Mouse (Mus musculus): ENCODE measurements at regions not wholly inside any gene's neighbourhood (a gene's known extent, or its start where the extent isn't known, plus 50 kb on each side); places are given as distances from the start of the nearest gene placed in this dataset.

DNA sequence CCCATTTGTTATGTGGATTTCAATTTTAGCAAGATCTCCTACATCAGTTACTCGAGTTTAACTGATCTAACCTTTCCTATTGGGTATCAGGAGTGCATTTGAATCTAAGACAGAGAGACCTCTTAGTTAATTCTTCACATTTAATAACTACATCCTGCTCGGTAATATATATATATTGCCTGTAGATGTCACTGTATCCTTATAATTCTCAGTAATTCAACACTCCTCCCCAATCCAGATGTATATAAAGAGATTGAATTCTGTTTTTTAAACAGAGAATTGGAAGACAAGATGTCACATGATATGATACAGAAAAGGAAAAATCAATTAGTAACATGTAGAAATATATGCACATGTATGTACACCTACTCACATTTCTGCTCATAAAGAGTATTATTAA is 133.3 kb upstream of the Mageb4 start:
- Histone ChIP-seq H3K4me1 (replicated peaks; ENCODE audit: control insufficient read depth, insufficient read depth, low read length) (no peaks in the 10 kb centered on the region), H3K4me2 (replicated peaks) (no peak overlapping the region), H3K9me3 (ENCODE audit: control insufficient read depth, low read length) (no peaks in the 10 kb centered on the region), H3K27me3 (ENCODE audit: control insufficient read depth, insufficient read depth, low read length) (no peaks in the 10 kb centered on the region), H3K9ac (no peak overlapping the region), H3K4me3 (replicated peaks; ENCODE audit: low read length) (no peak overlapping the region), H3K36me3 (replicated peaks; ENCODE audit: control insufficient read depth, insufficient read depth) (no peaks in the 10 kb centered on the region), H3K27ac (no peak overlapping the region)
- WGBS: 62% methylated on average over 2 of the region's 2 CpGs
- no peak for ATAC-seq (ENCODE audit: low FRiP score)
- peak; percentile 53 for DNase-seq (ENCODE audit: low spot score)
